Mouse (Mus musculus): ENCODE results near the gene Maml3.

DNA sequence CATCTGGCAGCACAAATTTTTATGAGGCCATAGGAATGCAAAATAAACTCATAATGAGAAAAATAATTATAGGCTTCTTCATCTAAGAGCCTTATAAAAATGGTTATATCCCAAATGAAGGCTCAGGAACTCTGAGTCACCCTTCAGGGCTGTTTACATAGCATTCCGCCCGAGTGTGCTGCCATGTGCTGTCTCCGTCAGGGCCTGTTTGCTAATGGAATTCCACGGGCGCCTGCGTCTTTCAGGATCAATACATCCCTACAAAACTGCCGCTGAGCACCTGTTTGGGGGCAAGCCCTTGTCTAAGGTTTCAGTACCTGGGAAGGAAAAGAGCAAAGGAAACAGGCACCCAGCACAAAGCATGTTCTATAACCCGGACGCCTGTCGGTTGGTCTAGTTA is 279.3 kb downstream of the Maml3 start:
- TF ChIP-seq CTCF (IDR thresholded peaks at IDR 0.05; ENCODE audit: borderline replicate concordance, extremely low read depth, insufficient read depth, insufficient read length) (no peak), POLR2A (IDR thresholded peaks at IDR 0.05; ENCODE audit: borderline replicate concordance, extremely low read depth, insufficient read depth, insufficient read length, poor library complexity, severe bottlenecking) (no peak)

All from brain, embryonic 14.5 days (tissue).